Mouse (Mus musculus): ENCODE measurements around the gene Hist1h2ac.

The Hist1h2ac gene

GRCm38 (mm10) chr13:23687181-23687580 is 3.4 kb upstream of the Hist1h2ac start:
- no peak for TF ChIP-seq GATA4 (IDR thresholded peaks at IDR 0.05; ENCODE audit: insufficient replicate concordance, low read length)

GRCm38 (mm10) chr13:23685966-23686365 is 2.2 kb upstream of the Hist1h2ac start:
- TF ChIP-seq GATA4 (IDR thresholded peaks at IDR 0.05; ENCODE audit: insufficient replicate concordance, low read length) = no peak

- no peak for TF ChIP-seq GATA4 (IDR thresholded peaks at IDR 0.05; ENCODE audit: insufficient replicate concordance, low read length)
Observed at GRCm38 (mm10) chr13:23685121-23685861, 1.5 kb upstream of the Hist1h2ac start.

GRCm38 (mm10) chr13:23682623-23682946 is 1.2 kb downstream of the Hist1h2ac start:
- no peak for TF ChIP-seq GATA4 (IDR thresholded peaks at IDR 0.05; ENCODE audit: insufficient replicate concordance, low read length)

GRCm38 (mm10) chr13:23681990-23682582 is 1.7 kb downstream of the Hist1h2ac start:
- no peak for TF ChIP-seq GATA4 (IDR thresholded peaks at IDR 0.05; ENCODE audit: insufficient replicate concordance, low read length)

GRCm38 (mm10) chr13:23662536-23662935 is 21.2 kb downstream of the Hist1h2ac start:
- TF ChIP-seq GATA4 (IDR thresholded peaks at IDR 0.05; ENCODE audit: insufficient replicate concordance, low read length) = no peak

- TF ChIP-seq GATA4 (IDR thresholded peaks at IDR 0.05; ENCODE audit: insufficient replicate concordance, low read length) = no peak
Observed at GRCm38 (mm10) chr13:23659636-23660366, 23.9 kb downstream of the Hist1h2ac start.
